Mouse (Mus musculus) cerebellum, adult 2 months (tissue): Measurements from ENCODE around the gene Prmt8. TPM values are rescaled to one million over a fixed set of nuclear protein-coding genes. Genes with fewer than 3 reads are reported as not detected.

Experiments used
- DNase-seq, 2 experiments: peaks; one replicate each; pipeline ENCODE4 v3.0.0; 2021
- H3K27ac ChIP-seq: fragments of 200-500 bp; 2 replicates; pipeline ENCODE4 v1.5.1; 2012; ENCODE audit warnings: low read length, control low read depth, inconsistent platforms; ENCODE audit not compliant: insufficient read depth
- H3K27me3 ChIP-seq: fragments of 200-500 bp; 2 replicates; pipeline ENCODE4 v1.6.1; 2012; ENCODE audit warnings: inconsistent platforms, mild to moderate bottlenecking, low read length, moderate library complexity; ENCODE audit not compliant: control insufficient read depth, insufficient read depth
- H3K4me1 ChIP-seq: fragments of 200-500 bp; 2 replicates; pipeline ENCODE4 v1.6.1; 2011; ENCODE audit warnings: low read length; ENCODE audit not compliant: control insufficient read depth, insufficient read depth
- H3K4me3 ChIP-seq: fragments of 200-500 bp; replicated peaks from 2 replicates; pipeline ENCODE3; 2011; ENCODE audit warnings: mild to moderate bottlenecking, low read depth, low read length, control low read depth; ENCODE audit not compliant: insufficient read depth
- CTCF ChIP-seq: fragments of 200-500 bp; IDR thresholded peaks from 2 replicates; pipeline ENCODE4 v1.5.1; 2011; ENCODE audit warnings: low read depth, mild to moderate bottlenecking, control low read depth, low read length, moderate library complexity, borderline replicate concordance; ENCODE audit not compliant: insufficient read depth
- POLR2A ChIP-seq: fragments of 200-500 bp; IDR thresholded peaks from 2 replicates; pipeline ENCODE4 v1.6.1; 2011; ENCODE audit warnings: low read length, control low read depth, borderline replicate concordance; ENCODE audit not compliant: insufficient read depth
- WGBS: fragments of 180-500 bp; shearing (Covaris S2); methylation state at CpG from one replicate; pipeline ENCODE4 v1.1.7; 2018; 5-methylcytosine and 5-hydroxymethylcytosine counted together
- polyA plus RNA-seq: library from polyadenylated mRNA; depleted of rRNA; stranded (reverse); fragments of >200 nt; gene quantifications from 2 replicates; pipeline ENCODE4 v1.2.3, GENCODE M21; 2012

The Prmt8 gene
- polyA plus RNA-seq, 1 experiment = 49.0 TPM

GRCm38 (mm10) chr6:127752681-127753080 lies 16.6 kb downstream of the Prmt8 start:
- H3K27me3 ChIP-seq = no peaks in the 10 kb centered on the region
- peaks cover 4% of the 10 kb centered on the region; the same call in 1 of the 2 replicates for H3K4me1 ChIP-seq
- 24% methylated on average over 3 of the region's 3 CpGs for WGBS
- H3K4me3 ChIP-seq = no peak overlapping the region
- peak in 1 of 2 experiments; percentile 31 for DNase-seq
- H3K27ac ChIP-seq = no peak overlapping the region
- TF ChIP-seq POLR2A (no peak), CTCF (no peak)

- no peak for TF ChIP-seq POLR2A
- TF ChIP-seq CTCF = no peak
- no peak overlapping the region for H3K27ac ChIP-seq
- H3K4me1 ChIP-seq = peaks cover 4% of the 10 kb centered on the region; the same call in 1 of the 2 replicates
- 83% methylated on average over 9 of the region's 9 CpGs for WGBS
- H3K27me3 ChIP-seq = no peaks in the 10 kb centered on the region
- DNase-seq = no peak
- no peak overlapping the region for H3K4me3 ChIP-seq
Measured at GRCm38 (mm10) chr6:127751499-127751898, 17.8 kb downstream of the Prmt8 start.

- no peak overlapping the region for H3K27ac ChIP-seq
- H3K27me3 ChIP-seq = no peaks in the 10 kb centered on the region
- no peak overlapping the region for H3K4me3 ChIP-seq
- H3K4me1 ChIP-seq = peaks cover 4% of the 10 kb centered on the region; the same call in 1 of the 2 replicates
- WGBS = 83% methylated on average over 8 of the region's 8 CpGs
- no peak for DNase-seq
- TF ChIP-seq POLR2A (no peak), CTCF (no peak)
Measured at GRCm38 (mm10) chr6:127748793-127749192, 20.5 kb downstream of the Prmt8 start.

- DNase-seq = no peak
- no peak for TF ChIP-seq CTCF
- no peak for TF ChIP-seq POLR2A
- WGBS = 88% methylated on average over 12 of the region's 12 CpGs
Measured at GRCm38 (mm10) chr6:127742290-127742689, 27.0 kb downstream of the Prmt8 start.

GRCm38 (mm10) chr6:127741162-127741561 lies 28.1 kb downstream of the Prmt8 start:
- no peaks in the 10 kb centered on the region for H3K27me3 ChIP-seq
- 94% methylated on average over 6 of the region's 6 CpGs for WGBS
- peaks cover 14% of the 10 kb centered on the region for H3K4me1 ChIP-seq
- H3K27ac ChIP-seq = no peak overlapping the region
- H3K4me3 ChIP-seq = no peak overlapping the region
- TF ChIP-seq CTCF = no peak
- TF ChIP-seq POLR2A = no peak
- no peak for DNase-seq

More at GRCm38 (mm10) chr6:127742290-127742689, 27.0 kb downstream of the Prmt8 start:
- Histone ChIP-seq H3K27me3 (no peaks in the 10 kb centered on the region), H3K27ac (no peak overlapping the region), H3K4me3 (no peak overlapping the region), H3K4me1 (peaks cover 14% of the 10 kb centered on the region)

GRCm38 (mm10) chr6:127740711-127741110 lies 28.6 kb downstream of the Prmt8 start:
- Histone ChIP-seq H3K27me3 (no peaks in the 10 kb centered on the region), H3K27ac (no peak overlapping the region), H3K4me3 (no peak overlapping the region), H3K4me1 (peaks cover 14% of the 10 kb centered on the region)
- no peak for TF ChIP-seq CTCF
- peak in 1 of 2 experiments; percentile 32 for DNase-seq
- 12% methylated on average over 9 of the region's 9 CpGs for WGBS

GRCm38 (mm10) chr6:127739921-127740320 lies 29.4 kb downstream of the Prmt8 start:
- Histone ChIP-seq H3K27me3 (no peaks in the 10 kb centered on the region), H3K4me3 (no peak overlapping the region), H3K4me1 (peaks cover 14% of the 10 kb centered on the region), H3K27ac (no peak overlapping the region)
- 61% methylated on average over 5 of the region's 5 CpGs for WGBS
- no peak for DNase-seq
- TF ChIP-seq POLR2A (no peak), CTCF (no peak)

- TF ChIP-seq CTCF (no peak), POLR2A (no peak)
- H3K27ac ChIP-seq = no peak overlapping the region
Measured at GRCm38 (mm10) chr6:127735130-127735981, 33.9 kb downstream of the Prmt8 start.

More at GRCm38 (mm10) chr6:127735130-127735981, 33.9 kb downstream of the Prmt8 start:
- H3K4me3 ChIP-seq = no peak overlapping the region
- WGBS = 76% methylated on average over 13 of the region's 13 CpGs
- H3K27me3 ChIP-seq = no peaks in the 10 kb centered on the region
- peaks cover 5% of the 10 kb centered on the region for H3K4me1 ChIP-seq
- DNase-seq = no peak
